Mouse (Mus musculus) frontal cortex, postnatal 14 days (tissue): ENCODE results near the gene Hspbp1.

Experiments
- DNase-seq, 2 experiments: peaks; one replicate each; pipeline ENCODE4 v3.0.0; 2022; ENCODE audit warnings: low spot score in 2 of 2

The Hspbp1 gene

DNA sequence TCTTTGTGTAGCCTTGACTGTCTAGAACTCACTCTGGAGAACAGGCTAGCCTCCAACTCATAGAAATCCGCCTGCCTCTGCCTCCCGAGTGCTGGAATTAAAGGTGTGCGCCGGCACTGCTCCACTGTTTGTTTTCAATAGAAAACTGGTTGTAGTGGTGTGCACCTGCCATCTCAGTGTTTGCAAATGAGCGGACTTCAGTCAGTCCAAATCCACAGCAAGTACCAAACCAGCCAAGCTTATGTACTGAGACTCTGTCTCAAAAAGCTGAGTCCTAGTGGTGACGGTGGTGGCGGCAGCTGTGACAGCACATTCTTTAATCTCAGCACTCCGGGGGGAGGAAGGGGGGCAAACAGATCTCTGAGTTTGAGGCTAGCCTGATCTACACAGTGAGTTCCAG, 16.4 kb downstream of the Hspbp1 start:
- DNase-seq, result no peak

GRCm38 (mm10) chr7:4666871-4667270, 18.0 kb downstream of the Hspbp1 start:
- DNase-seq, result no peak

DNA sequence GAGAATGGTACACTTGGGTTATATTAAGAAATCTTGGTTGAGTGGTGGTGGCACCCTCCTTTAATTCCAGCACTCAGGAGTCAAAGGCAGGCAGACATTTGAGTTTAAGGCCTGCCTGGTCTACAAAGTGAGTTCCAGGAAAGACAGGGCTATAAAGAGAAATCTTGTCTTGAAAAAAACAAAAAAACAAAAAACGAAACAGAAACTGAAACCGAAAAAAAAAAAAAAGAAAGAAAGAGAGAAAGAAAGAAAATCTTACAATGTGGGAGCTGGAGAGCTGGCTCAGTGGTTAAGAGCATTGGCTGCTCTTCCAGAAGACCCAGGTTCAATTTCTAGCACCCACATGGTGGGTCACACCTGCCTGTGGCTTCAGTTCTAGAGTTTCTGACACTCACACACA, 21.1 kb downstream of the Hspbp1 start:
- no peak for DNase-seq

DNA sequence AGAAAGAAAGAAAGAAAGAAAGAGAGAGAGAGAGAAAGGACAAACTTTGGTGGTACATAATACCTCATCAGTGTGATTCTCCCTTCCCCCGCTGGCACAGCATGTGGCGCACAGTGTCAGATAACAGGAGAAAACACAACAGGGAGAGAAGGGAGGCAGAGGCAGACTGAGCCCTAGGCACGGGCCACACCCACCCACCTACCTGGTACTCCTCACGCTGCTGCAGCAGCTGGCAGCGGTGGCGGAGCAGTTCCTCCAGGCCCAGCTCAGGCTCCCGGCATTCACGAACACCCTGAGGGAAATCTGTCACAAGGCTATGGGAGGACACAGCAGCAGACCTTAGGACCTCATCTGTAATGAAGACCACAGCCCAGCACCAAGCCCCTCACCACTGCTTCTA, 21.7 kb downstream of the Hspbp1 start:
- DNase-seq, result no peak

DNA sequence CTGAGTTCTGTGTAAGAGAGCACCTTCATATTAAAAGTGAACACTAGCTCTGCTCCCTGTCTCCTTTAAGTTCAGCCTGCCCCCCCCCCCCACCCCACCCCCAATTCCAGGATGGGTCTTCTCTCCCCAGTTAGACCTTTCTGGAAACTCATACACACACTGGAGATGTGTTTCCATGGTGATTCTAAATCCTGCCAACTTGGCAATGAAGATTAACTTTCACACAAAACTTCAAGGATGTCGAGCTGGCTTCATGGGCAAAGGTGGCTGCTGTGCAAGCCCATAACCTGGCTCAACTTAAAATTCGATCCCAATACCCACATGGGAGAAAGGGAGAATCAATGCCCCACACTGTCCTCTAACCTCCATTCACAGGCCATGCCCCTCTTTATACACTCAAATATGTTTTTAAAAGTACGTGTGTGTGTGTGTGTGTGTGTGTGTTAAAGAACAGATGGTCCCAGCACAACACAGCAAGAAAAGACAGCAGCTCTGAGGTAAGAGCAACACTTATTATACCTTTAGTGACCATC, 24.9 kb downstream of the Hspbp1 start:
- DNase-seq, result no peak

- DNase-seq, result peak; percentile 95 to 96
Measured at GRCm38 (mm10) chr7:4658912-4659551, 25.8 kb downstream of the Hspbp1 start, which contains the start of gene Ppp6r1. TSS of gene Ppp6r1 (minus strand) at chr7:4659019.

DNA sequence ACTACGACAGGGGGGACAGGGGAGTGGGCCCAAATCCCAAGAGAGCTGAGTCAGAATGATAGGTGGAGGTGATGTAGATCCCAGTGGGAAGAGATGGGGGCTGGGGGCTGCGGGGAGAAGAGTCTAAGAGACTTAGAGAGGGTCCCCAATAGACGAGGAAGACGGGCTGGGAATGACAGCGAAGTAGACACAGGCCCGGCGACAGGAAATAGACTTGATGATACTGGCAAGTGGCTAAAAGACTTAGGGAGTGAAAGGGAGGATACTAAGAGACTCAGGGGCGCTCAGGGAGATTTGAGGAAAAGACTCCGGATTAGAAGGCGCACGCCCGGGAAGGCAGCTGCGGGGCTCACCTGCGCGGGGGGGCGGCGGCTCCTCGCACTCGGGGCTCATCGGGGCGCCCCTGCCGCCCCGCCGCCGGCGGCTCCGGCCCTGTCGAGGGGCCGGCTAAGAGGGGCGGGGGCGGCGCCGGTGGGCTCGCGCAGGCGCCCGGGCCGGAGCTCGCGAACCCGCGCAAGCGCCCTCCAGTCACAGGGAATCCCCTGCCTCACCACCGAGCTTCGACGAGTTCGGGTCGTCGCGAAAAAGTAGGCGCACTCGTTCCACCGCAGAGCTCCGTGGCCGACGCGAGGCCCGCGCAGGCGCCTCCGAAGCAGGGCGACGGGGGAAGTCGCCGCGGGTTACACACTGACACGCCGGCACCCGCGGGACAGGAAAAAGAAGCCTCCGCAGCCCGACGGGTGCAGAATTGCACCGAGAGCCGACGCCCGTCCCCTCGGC, 26.6 kb downstream of the Hspbp1 start:
- DNase-seq, result no peak

GRCm38 (mm10) chr7:4657521-4658127, 27.2 kb downstream of the Hspbp1 start:
- no peak for DNase-seq

- no peak for DNase-seq
Measured at GRCm38 (mm10) chr7:4656818-4657217, 28.1 kb downstream of the Hspbp1 start.

DNA sequence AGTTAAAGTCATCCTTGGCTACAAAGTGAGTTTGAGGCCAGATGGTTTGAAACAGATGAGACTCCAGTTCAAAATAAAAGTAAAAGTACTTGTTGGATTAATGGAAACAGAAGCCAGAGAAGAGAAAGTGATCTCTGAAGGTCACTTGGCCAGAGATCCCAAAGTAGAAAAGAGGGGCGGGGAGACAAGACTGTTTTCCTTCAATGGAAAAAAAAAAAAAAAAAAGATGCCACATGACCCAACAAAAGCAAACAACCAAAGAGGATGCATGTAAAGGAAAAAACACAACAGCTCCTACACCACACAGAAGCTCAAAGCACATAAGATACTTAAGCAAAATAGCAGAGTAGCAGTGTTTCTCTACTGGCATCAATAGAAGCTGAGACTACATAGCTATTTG, 29.0 kb downstream of the Hspbp1 start:
- DNase-seq, result no peak

- no peak for DNase-seq
Measured at GRCm38 (mm10) chr7:4655393-4655792, 29.5 kb downstream of the Hspbp1 start.

DNA sequence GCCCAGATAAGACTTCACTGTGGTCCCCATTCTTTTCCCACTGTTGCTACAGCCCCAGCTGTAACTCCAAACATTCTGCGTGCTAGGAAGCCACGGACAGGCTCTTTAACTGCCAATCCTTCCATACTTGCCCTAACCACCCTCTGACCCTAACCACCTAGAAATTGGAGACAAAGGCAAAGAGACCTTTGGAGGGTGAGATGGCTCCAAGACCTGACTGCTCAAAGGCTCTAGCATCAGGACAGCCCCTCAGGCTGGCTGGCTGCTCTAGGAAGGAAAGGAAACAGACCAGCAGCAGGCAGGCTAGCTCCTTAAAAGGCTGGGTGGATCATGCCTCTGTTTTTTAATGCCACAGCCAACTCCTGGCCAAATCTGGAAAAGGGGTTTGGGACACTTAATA, 30.6 kb downstream of the Hspbp1 start:
- DNase-seq, result no peak

- DNase-seq, result no peak
Measured at GRCm38 (mm10) chr7:4653780-4654179, 31.1 kb downstream of the Hspbp1 start.

DNA sequence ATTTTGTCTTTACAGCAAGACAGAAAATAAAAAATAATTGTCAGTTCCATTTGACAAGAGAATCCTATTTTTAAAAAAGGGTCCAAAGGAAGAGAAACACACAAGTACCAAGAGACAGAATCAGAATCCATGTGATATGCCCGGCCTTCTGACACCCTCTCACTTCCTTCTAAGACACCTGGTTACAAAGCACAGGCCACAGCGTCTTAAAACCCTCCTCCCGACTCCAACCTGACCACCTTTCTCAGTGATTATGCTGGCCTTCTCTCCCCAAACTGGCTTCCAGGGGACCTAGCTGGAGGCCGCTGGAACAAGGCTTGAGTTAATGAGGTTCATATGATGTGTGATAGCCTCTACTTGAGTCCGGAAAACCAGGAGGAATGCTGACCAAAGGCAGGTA, 31.5 kb downstream of the Hspbp1 start:
- no peak for DNase-seq

- no peak for DNase-seq
Measured at GRCm38 (mm10) chr7:4652726-4653125, 32.1 kb downstream of the Hspbp1 start.

DNA sequence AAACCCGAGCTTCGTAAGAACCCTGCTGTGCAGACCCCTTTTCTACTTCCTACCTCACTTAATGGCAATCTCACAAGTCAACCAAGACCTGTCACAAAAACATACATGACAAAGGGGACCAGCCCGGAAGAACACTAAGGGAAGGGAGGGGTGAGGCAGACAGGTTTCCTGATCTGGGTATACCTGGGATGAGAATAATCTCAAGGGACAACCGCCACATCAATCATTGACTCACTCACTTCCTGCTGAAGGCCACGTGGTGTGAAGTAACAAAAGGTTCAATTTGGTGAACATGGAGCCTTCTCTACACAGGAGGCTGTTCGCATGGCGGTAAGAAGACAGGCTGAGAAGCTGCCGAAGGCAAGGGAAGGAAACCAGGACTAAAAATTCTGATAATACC, 33.3 kb downstream of the Hspbp1 start:
- DNase-seq, result no peak

DNA sequence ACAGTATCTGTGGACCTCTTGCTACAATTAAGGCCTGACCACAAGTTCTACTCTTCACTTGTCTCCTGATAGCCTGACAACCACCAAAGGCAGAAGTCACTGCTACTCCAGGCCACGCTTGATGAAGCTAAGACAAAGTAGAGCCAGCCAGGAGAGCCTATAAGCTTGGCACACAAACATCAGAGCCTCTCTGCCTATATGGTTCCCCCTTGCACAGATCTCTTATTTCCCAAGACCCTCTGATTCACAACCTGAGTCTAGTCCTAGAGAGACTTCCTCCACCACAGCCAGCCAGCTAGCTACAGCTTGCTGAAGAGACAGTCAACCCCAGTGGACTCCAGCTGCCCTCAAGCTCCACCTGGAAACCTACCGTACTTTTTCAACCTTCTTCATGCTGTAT, 36.9 kb downstream of the Hspbp1 start:
- DNase-seq, result no peak

GRCm38 (mm10) chr7:4647291-4647690, 37.6 kb downstream of the Hspbp1 start:
- DNase-seq, result no peak

DNA sequence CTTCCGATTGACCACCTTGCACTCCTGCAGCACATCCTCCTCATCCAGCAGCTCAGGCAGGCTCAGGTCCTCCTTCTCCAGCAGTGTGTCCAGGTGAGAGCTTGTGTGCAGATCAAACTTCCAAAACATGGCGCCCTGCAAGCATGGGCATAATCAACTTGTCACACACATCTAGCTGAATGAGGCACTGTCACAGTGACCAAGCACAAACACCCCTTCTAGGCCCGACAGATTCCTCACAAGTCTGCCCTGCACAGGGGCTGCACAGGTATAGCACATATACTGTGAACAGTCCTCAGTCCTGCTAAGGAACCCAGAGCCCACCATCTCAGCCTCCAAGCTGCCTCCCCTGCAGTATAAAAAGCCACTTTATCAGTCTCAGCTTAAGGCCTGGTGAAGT, 38.1 kb downstream of the Hspbp1 start:
- DNase-seq, result no peak

DNA sequence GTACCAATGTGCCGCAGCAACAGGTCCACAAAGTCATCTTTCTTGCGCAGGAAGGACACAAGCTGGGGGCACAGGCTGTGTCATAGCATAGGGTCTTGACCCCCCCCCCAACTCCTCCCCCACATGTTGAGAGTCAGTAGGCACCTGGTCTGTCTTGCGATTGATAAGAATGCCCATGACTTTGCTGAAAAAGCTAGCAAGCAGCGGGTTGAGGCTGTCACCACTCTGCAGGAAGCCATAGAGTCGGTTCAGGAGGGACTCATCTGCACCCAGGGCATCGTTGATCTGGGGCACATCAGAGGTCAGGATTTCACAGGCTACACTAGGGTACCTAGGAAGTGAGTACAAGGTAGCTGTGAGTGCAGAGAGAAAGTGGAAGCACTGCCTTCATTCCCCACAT, 41.6 kb downstream of the Hspbp1 start:
- DNase-seq, result no peak

DNA sequence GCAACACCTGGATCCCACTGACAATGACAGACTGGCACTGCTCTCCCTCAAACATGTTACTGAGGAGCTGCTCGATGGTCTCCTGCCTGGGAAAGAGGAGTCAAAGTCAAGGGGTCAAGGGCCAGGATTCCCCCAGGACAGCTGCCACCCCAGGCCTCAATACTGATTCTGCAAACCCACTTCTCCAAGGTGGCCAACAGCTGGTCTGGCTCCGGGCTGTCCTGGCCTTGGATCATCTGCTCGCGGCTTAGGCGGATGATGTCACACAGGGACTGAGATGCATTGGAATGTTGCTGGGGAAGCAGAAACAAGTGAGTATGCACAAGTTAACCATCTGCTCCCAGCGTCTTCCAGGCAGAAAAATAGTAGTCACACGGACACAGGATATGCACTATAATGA, 42.9 kb downstream of the Hspbp1 start:
- no peak for DNase-seq

DNA sequence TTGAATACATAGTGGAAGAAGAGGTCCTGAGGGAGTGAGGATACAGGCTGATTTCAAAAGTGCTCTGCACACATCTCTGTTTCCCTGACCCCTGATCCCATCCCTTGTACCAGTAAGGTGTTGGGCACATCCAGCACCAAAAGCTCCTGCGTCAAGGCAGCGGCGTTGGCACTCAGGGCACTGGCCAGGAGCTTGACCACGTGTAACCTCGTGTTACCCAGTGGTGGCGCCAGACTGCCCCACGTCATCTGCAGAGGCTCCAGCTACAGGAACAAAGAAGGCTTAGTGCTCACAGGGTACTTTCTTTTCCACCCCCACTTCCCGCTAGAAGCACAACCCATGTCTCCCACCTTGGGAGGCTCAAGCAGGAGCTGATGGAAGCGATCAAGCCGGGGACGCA, 43.7 kb downstream of the Hspbp1 start:
- DNase-seq, result no peak

DNA sequence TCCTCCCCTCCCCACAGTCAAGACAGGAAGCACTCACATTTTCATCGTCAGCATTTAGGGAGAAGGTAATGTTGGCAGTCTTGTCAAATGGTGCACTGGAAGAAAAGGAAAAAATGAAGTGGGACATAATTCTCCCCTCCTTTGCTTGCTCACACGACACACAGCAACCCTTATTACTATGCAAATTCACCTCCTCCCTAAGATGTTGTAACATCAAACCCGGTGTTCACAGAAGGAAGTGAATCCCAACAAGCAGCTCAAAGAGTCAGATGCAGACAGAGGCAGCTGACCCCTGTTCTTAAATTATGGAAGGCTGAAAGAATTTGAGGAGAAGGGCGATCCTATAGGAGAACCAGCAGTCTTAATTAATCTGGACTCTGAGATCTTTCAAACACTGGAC, 48.7 kb downstream of the Hspbp1 start:
- no peak for DNase-seq
